Mouse (Mus musculus) gastrocnemius, adult 18-20 months (tissue): Measurements from ENCODE around the gene Blmh. TPM values are rescaled to one million over a fixed set of nuclear protein-coding genes. Genes with fewer than 3 reads are reported as not detected.
"Not testable (repeated sequence)": the region's sequence is repeated elsewhere in the genome, so short reads cannot be mapped to it uniquely, and the experiment has no call there.

Source experiments
- DNase-seq: peaks from one replicate; pipeline ENCODE4 v3.0.0; 2021; ENCODE audit warnings: low spot score
- total RNA-seq, 2 experiments: library from RNA; stranded (reverse); gene quantifications; 2 replicates each; pipeline ENCODE4 v1.2.3; 2021

Blmh gene
- total RNA-seq, 2 experiments from 2014 or later, result 24.8 to 29.5 TPM

DNA sequence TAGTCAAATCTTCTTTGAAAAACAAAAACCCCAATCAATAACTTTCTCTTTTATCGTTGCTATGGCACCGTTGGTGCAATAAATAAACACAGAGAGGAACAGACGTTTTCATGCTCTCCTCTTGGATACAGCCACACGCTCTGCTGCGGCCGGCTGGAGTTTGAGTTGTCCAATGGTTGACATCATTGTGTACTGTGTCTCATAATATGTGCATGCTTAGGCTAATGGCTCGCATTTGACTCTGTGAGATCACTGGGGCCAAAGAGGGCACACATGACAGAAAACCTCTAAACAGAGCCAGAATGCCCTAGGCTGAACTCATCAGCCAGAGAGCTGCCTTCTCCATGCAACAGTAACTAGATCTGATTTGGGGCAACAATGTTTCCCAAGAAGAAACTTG is 10.2 kb upstream of the Blmh start:
- DNase-seq, result no peak

DNA sequence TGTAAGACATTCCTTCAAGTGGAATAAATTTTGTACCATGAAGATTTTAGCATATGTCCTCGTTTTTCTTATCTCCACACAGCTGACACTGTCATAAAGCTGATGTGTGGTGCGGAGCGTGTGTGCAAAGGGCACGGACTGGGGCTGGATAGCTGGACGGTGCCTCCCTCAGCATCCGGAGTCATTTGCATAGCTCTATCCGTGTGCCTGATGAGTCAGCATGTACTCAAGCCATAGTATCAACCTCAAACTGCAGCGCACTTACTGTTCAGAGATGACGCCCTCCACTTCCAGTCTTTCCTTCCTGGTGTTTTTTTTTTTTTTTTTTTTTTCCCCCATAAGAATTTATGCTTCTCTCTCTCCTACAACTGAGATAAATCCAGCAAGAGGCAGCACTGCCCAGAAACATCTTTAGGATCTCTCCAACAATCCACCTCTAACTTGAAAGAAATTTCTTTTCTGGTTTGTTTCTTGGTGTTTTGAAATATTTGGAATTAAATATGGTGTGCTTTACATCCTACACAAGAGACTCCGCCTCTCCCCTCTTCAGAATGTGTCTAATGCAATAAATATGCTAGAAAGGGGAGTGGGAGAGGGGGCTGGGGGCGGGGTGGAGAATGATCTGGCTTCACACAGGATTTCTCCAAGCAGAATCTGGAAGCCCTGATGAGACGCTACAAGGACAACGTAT is 7.9 kb upstream of the Blmh start:
- DNase-seq, result no peak

GRCm38 (mm10) chr11:76917230-76917548 is 7.4 kb upstream of the Blmh start:
- DNase-seq, result no peak

DNA sequence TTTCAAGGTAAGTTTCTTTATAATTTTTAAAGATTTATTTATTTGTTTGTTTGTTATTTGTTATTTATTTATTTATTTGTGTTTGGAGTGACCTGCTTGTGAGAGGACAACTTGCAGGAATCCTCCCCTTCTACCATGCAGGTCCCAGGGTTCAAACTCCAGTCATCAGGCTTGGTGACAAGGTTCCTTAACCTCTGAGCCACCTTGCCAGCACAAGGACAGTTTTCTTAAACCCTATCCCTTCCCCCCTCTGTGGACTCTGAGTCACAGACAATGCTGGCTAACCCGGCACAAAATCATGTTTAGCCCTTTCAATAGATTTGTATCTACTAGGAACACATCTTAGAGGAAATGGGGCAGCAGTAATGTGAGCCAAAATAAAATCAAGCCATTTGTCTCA is 4.0 kb upstream of the Blmh start:
- DNase-seq, result no peak

DNA sequence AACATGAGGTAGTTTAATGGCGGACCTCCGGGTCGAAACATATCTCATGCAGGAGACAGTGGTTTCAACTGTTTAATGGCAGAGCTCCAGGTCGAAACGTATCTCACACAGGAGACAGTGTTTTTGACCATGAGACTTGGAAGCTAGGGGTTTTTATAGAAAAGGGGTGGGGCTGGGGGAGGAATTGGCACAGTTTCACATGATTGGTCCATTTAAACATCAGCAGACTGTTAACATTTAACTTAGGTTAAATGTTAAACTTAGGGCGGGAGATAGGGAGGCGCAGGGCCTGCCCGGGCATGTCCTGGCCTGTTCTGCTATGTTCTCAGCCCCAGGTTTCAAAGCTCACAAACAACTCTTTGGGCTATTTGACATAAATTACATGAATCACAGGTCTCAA is 4.0 kb downstream of the Blmh start:
- DNase-seq, result not testable (repeated sequence)

DNA sequence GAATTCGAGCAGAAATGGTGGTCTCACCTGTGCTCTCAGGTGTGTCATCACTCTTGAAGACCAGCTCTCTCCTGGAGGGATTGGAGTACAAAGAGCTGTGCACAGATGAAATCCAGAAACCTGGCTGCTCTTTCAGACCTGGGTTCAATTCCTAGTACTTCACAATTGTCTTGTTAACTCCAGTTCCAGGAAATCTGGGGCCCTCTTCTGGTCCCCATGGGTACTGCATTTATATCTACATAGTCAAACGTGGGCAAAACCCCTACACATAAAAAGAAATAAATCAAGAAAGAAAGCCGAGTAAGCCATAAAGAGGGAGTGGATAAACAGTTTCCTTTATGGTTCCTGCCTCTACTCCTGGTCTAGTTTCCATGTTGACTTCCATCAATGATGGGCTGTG is 8.6 kb downstream of the Blmh start:
- DNase-seq, result no peak

DNA sequence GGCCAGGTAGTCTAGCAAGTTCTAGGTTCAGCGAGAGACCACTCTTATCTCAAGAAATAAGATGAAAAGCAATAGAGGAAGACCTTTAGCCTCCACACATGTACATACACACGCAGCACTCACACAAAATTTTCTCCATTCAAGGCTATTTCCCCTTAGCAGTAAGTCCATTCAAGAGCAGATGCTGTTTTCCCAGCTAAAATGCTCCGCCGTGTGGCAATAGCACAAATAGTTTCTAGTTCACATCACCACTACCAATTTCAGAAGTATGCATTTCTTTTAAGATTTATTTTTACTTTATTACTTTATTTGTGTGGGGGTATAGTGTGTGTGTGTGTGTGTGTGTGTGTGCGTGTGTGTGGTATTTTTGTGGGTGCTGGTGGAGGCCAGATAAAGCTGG is 12.0 kb downstream of the Blmh start:
- DNase-seq, result no peak

DNA sequence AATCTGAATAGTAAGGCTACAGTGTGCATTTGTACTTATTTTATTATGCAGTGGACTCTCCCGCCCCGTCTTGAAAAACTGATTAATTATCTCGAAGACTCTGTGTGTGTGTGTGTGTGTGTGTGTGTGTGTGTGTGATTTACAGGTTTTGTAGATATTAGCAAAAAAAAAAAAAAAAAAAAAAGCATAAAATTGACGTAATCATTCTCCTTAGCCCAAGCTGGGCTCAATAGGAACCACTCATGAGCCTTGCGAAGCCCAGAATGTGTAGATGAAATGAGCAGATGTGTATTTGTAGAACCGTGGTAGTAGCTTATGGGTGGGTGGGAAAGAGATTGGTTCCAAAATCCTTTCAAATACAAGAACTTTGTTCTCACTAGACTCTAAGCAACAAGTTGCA is 20.2 kb downstream of the Blmh start:
- DNase-seq, result no peak

DNA sequence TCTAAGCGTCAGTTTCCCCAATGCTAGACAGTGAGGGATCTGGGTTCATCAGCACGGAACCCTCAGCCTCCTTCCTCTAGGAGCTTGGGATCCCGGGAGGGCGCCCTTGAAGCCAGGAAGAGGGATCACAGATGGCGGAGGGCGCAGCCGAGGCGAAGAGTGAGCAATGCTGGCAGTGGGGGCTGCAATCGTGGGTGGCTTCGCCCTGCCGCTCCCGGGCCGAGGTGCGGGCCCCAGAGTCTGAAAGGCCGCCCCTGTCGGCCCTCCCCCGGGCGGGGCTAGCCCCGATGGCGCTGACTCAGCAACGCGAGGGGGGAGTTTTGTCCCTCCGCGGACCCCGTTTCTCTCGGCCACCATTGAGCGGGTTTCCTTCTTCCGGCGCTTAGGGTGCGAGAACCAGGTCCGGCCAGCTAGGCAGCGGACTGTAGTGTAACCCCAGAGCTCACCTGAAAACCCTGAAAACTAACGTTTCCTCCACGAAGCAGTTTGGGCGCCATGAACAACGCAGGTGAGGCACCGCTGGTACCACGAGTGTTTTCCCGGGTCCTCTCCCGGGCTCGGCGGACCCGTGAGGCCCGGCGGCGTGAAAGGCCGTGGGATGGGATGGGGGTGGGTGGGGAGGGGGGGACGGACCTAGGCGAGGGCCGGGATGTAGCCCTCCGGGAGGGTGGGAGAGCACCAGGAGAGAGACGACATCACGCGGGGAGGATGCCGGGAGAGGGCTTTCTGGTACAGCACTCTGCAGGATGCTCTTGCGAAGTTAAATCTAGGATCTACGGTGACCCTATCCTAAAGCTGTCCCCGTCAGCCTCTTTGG is 21.0 kb downstream of the Blmh start:
- peak; percentile 91 for DNase-seq

DNA sequence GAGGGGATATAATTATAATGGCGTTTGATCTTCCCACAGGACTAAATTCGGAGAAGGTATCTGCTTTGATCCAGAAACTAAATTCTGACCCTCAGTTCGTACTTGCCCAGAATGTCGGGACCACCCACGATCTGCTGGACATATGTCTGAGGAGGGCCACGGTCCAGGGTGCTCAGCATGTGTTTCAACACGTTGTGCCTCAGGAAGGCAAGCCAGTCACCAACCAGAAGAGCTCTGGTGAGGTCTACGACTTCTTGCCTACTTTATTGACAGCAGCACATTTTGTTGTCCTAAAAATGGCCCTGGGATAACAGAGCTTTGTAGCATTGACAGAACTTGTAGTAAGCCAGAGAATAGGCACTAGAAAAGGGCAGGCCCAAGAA is 21.6 kb downstream of the Blmh start:
- no peak for DNase-seq

GRCm38 (mm10) chr11:76953536-76953935 is 28.9 kb downstream of the Blmh start:
- no peak for DNase-seq

GRCm38 (mm10) chr11:76965703-76966102 is 41.1 kb downstream of the Blmh start:
- DNase-seq, result no peak

- no peak for DNase-seq
Observed at GRCm38 (mm10) chr11:76970328-76970727, 45.7 kb downstream of the Blmh start.

GRCm38 (mm10) chr11:76974680-76975319 is 50.2 kb downstream of the Blmh start:
- DNase-seq, result no peak

DNA sequence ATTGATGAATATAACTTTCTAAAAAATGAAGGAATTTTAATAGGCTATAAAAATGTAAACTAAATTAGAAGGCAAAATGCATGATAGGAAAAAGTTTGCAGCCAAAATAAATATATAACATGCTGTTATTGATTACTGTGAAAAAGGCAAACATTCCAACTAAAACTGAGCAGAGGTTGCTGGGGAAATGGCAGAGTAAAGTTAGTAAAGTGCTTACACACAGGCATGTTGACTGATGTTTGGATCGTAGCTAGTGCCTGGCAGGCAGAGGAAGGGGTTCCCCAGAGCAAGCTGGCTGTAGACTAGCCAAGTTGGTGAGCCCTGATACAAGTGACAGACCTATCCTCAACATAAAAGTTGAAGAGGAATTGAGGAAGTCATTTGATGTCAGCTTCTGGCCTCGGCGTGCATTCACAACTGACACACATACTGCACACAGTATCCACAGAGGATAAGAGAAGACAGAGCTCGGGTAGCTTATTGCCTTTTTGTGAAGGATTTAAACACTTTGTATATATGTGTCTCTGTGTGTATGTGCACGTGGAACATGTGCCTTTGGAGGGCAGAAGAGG is 57.0 kb downstream of the Blmh start:
- no peak for DNase-seq

DNA sequence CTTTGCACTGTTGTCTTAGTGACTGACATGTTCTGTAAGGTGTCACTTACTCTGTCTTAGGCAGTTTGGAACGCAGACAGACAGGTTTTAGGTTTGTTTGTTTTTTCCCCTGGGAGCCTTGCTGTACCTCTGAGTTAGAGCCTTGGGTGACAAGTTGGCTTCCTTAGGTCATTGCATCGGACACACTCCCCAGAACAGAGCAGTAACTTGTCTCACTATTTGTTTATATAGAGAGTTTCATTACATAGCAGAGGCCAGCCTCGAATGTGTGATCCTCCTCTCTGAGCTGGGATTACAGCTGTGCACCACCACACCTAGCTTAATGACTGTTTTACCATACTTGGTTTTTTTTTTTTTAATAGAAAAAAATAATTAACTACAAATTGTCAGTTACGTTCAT is 57.8 kb downstream of the Blmh start:
- DNase-seq, result no peak

GRCm38 (mm10) chr11:76983641-76984040 is 59.0 kb downstream of the Blmh start:
- no peak for DNase-seq

DNA sequence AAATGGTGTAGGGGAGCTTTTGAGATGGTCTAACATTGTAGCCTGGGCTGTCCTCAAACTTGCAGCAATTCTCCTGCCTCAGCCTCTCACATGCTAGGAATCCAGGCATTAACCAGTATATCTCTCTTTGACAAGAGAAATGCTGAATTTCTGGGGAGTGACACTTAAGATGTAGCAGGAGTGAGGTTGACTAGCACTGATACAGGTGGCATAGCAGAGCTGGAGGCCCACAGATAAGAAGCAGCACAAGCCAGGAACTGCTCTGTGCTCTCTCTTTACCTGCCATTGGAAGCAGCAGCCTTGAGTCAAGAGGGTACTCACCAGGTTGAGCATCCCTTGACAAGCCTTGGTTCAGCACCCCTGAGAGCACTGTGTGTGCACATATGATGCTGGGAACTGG is 59.6 kb downstream of the Blmh start:
- no peak for DNase-seq

DNA sequence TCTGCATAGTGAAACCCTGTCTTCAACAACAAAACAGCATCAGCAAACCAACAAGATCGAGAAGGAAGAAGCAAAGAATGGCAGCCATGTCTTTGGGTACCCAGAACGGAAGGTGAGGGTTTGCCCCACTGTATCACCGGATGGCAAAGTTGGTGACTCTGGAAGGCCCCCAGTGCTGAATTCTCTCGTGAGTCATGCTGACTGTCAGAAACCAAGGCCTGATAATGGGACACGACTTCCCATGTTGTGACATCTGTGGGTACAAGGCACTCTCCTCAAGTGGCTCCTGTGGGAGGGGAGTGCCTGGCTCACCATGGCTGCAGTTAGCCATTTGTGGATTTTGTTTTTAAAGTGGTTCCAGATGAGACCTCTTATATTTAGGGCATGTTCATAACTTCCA is 66.2 kb downstream of the Blmh start:
- no peak for DNase-seq

- no peak for DNase-seq
Observed at GRCm38 (mm10) chr11:76992886-76993285, 68.3 kb downstream of the Blmh start.

DNA sequence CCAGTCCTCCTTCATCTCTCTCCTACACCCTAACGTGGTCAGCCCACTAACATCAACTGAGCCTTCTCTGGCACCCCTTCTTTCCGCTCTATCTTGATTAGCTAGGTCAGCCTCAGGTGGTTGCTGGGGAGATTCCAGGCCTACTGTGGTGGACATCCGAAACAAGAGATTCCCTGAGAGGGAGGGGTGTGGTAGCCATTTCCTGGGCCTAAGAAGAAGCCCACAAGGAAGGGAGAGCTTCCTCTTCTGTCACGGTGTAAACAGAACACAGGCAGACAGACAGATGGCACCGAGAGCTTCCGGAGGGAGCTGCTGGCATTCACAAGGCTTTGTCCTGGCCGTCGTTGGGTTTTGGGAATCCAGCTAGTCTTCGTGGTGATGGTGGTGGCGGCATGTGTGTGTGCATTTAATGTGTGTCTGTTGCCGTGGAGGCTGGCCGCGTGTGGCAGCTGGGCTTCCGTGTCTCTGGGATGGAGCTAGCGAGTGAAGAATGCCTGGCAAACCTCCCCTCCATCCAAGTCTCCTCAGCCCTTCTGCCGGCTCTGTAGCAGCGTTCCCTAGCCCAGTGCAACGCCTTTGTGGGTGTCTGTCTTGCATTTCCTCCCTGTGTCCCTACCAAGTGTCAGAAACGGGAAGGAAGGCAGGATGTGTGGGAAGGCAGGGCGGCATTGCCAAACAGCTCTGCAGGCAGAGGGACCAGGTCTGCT is 71.5 kb downstream of the Blmh start:
- DNase-seq, result no peak

- DNase-seq, result peak; percentile 71
Observed at GRCm38 (mm10) chr11:76997305-76997704, 72.7 kb downstream of the Blmh start.
